Mouse (Mus musculus) cerebellum, adult 9-10 months (tissue): Measurements from ENCODE around the gene Anks1b.
A peak's percentile ranks its signal among the peaks of the same experiment; 100 is the strongest.

Experiments used
- DNase-seq: peaks from one replicate; pipeline ENCODE4 v3.0.0; 2022

Gene Anks1b

DNA sequence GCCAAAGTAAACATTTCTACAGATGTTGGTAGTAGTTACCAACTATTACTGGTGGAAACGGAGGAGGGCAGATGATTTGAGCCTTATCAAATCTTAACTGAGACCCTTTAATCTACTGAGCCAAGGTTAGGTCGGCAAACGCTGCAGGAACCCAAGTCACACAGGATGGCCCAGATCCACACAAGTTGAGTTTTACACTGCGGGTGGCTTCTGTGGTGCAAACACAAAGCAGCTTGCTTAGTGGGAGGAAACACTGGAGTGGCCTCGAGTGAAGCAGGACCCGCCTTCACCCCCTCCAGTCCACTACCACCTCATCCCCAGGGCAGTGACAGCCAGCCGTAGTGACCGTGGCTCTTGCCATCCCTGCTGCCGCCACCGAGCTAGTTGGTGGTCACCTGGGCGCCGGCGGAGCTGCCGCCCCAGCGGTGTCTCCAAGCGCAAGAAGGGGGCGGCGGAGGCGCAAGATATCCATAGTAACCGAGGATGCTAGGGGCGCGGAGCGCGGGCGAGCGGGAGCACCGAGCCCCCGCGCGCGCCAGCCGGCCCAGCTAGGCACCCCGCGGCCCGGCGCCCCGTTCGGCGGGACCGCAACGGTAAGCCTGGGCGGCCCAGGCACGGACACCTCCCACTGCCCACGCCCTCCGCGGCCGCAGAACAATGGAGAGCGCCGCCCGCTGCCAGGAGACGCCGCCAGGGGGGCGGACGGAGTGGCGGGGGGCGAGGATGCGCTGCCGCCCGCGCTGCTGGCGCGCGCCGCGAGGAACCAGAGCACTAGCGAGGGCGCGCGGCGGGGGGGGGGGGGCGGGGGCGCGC lies 955.5 kb downstream of the Anks1b start:
- no peak for DNase-seq

DNA sequence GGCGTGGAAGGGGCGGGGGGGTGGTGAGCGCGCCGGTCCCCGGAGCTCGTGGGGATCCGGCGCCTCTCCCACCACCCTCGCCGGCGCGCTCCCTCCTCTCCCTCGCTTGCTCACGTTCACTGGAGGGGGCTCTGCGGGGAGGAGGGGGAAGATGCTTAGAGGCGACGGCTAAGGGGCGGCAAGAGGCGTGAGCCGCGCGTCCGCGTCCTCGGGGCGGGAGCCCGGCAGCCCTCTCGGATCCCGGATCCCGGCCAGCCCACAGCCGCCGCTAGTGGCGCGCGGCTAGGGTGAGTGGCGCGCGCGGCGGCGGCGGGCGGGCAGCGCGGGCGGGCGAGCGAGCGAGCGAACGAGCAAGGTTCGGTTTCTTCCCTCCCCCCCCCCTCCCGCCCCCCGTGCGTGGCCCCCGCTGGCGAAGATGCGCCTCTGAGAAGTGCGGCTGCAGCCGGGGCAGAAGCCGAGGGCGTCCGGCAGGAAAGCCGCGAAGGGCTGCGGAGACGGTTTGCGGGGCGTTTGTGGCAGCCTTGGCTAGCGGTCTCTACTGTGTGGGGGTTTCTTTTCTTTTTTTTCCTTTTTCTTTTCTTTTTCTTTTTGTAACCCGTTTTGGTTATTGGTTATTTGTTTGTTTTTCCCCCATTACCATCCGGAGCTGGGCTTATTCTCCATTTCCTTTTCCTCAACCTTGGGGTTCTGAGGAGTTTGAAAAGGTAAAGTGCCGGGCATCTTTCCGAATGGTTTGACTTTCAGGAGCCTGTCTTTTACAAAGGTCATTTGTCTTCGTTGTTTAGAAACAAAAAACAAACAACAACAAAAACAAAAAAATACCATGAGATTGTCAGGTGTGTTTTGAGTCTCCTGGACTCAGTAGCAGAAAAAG lies 956.3 kb downstream of the Anks1b start:
- peak; percentile 62 for DNase-seq

DNA sequence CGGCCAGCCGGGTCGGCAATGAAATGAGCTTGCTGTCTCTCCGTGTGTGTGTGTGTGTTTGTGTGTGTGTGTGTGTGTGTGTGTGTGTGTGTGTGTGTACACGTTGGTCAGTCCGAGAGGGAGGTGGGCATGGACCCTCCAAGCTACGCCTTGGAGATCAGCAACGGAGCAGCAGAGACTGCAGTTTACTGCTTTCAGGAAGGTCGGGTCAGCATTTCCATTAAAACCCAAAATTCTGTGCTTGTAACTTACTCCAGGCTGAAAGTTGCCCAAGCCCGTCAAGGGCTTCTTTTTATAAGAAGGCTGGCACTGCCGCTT lies 956.9 kb downstream of the Anks1b start:
- DNase-seq: no peak

DNA sequence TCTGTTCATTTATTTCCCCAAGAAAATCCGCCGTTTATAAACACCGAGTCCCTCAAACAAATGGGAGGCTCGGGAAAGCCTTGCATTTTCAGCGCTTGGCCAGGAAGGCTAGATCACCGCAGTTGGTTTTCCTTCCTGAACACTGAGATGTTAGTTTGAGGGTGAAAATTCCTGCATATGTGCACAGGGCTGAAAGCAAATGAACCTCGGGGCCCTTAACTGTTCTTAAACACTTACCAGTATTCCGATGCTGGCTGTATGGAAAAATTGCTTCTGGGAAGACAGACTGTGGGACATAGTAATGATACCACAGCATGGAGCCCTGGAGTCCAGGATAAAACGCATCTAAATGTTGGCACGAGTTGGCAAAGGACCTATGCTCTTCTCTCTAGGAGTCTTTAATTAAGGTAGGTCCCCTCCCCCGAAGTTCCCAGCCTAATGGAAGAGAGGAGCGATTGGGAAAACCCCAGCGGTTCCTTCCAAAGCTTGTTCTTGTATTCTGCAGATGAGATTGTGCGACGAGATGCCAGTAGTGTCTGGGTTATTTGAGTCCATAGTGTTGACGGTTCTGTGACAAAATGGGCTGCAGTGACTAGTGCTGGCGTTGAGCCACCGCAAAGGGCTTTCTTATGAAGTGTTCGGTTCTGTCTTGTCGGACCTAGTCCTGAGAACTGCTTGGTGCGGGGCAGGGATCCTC lies 957.4 kb downstream of the Anks1b start:
- no peak for DNase-seq

DNA sequence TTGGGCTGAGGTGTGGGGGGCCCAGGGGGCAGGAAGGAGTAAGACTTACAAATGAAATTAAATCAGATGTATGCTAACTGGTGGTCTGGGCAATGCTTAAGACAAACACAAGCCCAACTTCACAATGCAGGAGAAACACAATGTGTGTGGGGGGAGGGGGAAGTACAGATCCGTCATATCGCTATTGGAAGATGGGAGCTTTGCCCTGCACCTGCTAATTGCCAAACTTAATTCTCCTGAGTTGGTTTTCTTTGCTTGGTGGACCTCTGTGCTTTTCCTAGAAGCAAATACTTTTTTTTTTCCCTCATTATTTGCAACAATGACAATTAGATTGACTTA lies 957.9 kb downstream of the Anks1b start:
- DNase-seq: no peak

DNA sequence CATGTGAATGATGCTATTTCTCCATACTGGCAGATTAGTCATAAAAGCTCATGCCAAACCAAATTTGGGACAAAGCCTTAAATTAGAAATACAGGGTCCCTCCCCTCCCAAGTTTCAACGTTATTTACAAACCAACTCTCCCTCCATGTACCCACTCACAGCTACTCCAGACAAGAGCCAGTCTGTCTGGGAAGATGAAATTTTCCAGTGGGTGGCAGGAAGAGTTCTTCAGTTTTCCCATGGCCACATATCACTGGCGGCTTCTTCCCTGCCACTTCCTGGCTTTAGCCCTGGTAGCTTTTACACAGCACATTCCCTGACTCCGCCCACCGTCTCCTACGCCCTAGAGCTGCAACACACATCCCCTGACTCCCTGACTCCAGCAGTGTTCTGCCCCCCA lies 961.0 kb downstream of the Anks1b start:
- no peak for DNase-seq

DNA sequence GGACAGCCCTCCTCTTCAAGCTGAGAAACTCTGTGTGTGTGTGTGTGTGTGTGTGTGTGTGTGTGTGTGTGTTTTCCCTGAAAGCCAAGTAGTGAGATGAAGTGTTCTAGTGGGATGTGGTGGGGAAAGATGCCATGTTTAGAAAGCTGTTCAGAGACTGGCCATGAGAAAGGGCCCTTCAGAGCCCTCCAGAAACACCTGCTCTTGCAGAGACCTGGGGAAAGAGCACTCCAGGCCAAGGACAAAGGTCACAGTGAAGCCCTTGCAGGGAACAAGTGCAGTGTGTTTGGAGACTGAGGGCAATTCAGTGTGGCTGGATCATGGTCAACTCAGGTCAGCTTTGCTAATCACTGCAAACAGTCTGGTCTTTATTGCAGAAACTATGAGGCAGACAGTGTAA lies 961.9 kb downstream of the Anks1b start:
- DNase-seq: no peak

DNA sequence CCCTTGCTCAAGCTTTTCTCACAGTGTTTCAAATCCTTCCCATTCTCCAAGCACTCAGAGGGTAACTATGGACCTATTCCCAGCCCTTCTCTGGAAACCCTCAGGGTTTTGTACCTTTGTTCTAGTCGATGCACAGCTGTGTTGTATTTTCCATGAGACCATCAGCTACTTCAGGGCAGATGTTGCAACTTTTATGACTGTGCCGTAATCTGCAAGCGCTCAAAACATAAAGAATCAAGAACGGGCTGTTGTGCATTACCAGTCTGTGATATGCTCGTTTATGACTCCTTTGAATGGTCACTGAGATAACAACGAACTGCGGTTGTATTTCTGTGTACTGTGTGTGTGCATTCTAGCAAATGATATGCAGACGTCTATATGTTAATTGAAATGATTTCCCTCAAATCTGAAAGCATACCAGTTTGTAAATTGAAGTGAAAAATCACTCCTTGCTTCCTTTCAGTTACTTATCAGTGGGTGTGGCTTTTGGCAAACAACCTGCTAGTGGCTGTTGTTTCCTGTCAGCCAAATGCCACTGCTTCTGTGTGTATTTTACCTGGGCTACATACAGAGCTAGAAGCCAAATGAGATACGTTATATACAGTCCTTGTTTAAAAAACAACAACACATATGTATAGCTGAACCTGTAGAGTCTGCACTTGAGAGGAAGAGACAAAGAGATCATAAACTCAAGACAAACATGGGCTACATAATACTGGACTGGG lies 966.5 kb downstream of the Anks1b start:
- DNase-seq: no peak

DNA sequence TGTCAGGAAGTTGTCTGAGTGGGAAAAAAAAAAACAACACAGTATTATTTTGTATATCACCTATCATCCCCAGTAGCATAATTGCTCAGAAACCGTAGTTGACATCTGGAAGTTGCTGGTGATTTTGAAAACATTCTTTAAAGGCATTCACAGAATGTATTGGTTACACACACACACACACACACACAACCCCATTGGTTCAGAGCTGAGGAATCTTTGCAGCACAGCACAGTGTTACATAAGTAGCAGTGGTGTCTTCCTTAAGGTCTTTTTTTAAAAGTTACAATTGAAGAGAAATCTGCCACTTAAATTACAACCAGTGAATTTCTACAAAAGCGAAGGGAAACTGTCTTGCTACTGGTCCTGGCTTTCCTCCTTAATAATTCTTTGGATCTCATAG lies 969.1 kb downstream of the Anks1b start:
- no peak for DNase-seq

DNA sequence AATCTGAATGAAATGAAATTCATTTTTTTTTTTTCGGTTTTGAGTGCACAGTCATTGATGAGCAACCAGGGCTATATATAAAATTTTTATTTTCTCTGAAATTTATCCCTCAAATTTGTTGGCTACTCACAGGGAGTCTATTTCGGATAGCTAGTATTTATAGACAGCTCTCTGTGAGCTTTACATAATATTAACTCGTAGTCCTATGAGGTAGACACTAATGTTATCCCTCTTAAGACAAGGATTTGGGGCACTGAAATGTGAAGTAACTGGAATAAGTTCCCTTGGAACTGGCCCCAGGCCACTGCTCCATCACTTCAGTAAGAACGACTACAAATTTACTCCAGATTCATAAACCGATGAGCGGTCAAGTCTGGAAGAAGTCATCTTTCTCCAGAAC lies 977.8 kb downstream of the Anks1b start:
- DNase-seq: no peak

DNA sequence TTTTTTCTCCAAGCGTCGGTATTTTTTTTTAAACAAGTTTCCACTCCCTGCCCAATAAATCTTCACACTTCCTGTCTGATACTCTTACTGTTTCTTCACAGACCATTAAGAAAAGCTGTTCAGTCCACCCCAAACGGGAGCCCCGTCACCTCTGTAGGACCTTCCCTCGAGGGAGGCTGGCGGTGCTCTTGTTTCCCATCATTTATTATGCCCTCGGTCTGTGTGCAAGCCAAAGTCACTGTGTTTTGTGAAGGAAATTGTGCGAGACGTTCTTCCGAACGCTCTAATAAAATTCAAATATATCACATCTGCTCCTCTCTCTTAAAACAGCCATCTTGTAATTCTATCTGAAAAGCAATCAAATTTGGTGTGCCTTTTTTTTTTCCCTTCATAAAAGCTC lies 978.7 kb downstream of the Anks1b start:
- no peak for DNase-seq

DNA sequence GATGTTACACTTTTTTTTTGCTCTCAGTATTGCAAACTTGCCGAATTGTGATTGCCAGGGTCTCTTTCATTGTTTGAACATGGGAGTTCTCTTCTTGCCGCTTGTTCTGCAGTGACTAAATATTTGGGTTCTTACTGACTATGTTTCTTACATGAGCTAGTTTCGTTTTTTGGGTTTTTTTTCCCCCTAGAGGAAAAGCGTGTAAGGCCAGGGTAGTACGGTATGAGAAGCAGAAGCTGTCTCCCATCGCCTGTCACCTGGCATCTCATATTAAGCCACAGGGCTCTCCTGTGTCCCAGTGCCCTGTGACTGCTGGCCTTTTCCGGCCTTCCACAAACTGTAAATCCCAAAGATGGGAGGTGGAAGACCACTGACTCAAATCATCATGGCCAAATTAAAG lies 979.1 kb downstream of the Anks1b start:
- DNase-seq: no peak

DNA sequence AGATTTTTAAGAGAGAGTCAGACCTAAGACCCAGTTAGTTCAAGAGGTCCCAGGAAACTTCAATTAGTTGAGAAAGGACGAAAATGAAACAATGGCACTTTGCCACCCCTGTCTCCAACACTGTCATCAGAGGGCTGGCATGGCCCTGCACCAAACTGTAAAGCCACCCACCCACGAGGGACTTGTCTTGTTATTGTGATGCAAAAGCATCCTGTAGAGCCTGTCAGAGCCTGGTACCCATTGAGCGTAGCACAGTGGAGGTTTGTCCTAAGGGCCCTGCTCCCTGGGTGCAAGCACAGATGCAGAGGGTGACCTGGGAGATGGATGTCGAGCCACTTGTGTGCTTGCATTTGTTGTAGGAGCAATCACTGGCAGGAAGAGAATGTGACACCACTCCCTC lies 983.4 kb downstream of the Anks1b start:
- DNase-seq: no peak

DNA sequence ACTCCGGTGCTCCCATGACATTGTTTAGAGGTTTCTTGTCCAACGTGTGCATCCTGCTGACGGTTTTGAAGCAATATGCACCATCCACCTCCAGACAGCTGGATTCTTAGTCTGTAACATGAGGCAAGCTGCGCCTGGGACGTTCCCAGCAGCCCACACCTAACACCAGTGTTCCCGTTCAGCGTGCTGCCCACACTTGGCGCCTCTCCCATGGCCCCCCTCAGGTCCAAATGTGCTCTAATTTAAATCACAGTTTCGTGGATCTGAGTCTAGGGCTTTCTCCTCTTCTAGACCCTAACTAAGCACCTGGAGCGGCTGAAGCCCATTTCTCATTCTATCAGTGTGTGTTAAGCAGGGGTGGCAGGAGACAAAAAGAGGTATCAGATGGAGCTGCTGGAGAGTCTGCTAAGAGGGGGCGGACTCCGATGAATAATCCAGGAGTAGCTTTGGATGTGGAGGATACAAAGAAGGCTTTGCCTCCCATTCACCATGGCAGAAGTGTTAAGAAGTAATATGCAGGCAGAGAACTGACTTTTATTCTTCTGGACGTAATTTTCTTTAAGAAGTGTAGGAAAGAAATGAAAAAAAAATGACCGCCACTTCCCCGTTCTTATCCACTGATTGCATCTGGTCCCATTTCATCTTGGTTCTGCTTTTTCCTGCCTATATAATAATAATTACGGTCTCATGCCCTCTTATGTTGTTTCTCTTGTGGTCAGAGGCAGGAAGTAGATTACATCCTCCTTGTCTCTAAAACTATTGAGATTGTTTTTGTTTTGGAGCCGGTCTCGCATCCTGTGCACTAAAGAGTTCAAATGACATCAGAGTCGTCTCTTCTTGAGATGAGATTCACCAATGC lies 986.6 kb downstream of the Anks1b start:
- no peak for DNase-seq

DNA sequence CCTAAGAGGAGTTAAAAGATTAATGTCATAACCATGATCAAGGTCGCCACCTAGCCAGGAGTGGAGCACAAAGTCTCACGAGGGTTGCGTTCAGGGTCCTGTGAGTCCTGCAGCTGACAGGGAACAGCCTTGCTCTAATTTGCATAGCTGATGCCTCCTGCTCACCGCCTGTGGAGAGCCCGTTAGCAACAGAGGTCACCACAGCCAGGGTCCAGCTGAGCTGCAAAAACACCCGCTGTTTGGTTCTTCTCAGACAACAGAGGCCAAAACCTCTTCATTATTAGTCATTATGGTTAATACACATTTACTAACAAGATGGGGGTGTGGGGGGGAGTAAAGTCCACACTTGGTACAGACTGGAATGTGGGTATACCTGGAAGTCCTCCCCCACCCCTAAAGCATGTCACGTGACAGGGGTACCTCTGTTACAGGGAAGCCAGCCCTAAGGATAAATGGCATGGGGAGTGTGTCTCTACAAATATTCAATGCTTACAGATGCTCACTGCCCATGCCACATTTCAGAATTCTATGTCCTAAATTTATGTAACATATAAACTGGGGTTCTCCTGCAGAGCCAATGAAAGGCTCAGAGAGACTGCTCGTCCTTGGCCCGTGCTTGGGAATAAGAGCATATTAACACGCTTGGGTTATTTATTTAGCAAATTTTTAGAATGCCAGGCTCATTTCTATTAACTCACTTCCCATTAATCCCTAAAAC lies 990.7 kb downstream of the Anks1b start:
- DNase-seq: peak; percentile 39

DNA sequence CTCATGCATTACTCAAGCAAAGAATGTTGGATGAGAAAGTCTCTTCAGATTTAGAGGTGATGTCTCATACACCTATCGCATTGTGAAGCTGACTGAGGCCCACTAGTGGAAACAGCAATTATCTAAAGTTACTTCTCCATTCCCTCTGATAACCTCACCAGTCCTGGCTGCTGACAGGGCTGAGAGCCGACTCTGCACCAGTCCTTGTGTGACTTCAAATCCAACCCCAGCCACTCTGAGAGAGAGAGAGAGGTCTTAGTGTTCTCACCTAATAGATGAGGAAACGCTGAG lies 991.2 kb downstream of the Anks1b start:
- DNase-seq: peak; percentile 13

DNA sequence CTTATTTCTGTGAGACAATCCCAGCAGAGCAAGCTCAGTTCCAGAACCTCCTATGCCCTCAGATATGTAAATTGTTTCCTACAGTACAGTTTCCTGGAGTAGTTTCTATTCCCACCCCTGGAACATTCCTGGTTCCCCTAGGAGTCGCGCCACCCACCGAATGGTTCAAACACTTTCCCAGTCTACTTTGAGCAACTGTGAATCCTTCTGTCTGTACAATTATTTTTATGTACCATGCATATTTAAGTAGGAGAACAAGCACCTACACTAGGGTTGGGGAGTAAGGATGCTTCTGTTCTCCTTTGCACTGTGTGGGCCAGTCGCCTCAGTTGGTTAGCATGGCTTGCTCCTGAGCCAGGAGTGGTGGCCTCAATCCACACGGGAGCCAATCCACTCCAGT lies 999.9 kb downstream of the Anks1b start:
- DNase-seq: no peak

DNA sequence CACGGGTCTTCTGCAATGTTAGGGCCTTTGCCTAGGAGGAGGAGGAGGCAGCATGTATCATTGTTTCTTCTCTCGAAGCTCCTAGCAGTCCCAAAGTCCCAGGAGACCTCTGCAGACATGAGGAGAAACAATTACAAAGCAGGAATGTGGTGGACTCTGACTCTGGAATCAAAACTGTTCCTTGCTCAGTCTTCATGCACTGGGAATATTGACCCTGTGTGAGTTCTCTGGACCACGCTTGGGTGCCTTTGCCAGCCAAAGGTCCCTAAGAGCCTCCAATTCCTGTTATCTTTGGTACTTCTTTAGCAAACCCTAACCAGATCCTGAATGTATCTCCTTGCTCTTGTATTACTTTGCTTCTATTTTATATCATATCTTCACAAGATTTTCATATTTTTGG lies 1000.9 kb downstream of the Anks1b start:
- no peak for DNase-seq

DNA sequence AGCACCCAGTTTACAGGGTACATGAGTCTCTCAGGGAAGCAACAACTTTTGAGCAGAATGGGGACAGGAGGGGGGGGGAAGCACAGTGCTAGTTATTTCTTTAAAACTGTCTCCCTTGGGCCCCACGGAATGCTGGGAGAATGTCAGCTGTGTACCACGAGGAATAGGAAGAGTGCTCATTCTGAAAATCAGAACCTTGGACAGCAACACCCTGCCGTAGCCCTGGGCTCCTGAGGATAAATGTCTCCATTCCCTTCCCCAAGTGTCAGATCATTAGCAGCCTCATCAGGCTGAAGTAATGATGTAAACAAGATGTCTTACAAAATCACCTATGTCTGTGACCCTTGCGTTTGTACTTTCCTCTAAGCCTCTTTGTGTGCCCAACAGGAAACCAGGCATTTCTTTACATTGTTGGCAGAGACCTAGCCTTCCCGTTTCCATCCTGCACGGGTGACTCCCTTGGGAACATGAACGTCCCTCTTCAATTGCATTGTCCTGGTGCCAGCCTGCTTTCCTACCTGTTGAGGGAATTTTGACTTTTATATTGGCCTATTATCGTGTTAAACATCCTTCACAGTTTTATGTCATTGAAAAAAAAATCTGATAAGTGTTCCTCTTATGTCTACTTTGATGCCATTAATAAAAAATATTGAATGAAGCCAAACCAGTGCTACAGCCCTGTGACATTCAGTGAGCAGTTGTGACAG lies 1007.7 kb downstream of the Anks1b start:
- no peak for DNase-seq

DNA sequence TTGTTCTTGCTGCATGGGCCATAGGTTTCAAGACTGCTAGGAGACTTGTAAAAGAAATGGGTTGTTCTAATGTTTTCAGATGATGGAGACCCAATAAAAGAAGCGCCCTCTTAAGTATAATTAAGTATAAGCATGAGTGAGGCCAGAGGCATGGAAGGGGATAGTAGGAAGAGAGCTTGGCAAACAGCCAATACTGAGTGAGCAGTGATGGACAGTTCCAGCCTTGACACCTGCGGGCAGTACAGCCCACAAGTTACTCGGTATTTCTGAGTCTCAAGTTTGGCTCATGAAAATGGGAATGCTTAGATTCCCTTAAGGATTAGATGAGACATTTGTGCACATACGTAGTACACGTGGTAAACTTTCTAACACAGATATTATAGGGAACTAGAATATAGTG lies 1016.3 kb downstream of the Anks1b start:
- DNase-seq: no peak

DNA sequence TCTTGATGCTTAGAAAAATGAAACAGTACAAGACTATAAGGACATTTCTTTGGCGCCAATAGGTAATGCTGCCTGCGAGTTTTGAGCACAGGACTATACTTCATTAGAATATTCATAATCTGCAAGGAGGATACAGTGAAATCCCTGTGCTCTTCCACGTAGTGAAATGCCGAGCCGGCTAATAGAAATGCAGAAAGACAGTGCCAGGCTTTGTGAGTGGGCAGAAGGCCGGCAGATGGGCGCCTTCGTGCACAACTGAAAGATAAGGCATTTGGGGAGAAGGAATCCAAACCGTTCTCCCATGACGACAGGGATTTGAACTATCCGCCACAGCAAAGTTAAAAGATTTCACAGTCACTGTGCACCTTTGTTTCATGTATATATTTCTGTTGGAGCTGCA lies 1019.4 kb downstream of the Anks1b start:
- peak; percentile 27 for DNase-seq
